Mouse (Mus musculus) CH12.LX (cell line): Measurements from ENCODE around the gene Cmip. TPM values are rescaled to one million over a fixed set of nuclear protein-coding genes. Genes with fewer than 3 reads are reported as not detected.

Experiments
- DNase-seq: peaks from one replicate; pipeline ENCODE4 v3.0.0-alpha.2; 2013; ENCODE audit errors: extremely low read depth
- H3K27ac ChIP-seq: 2 replicates; pipeline ENCODE4 v1.5.1; 2012; ENCODE audit warnings: low read depth, mild to moderate bottlenecking, control low read depth, moderate library complexity; ENCODE audit not compliant: insufficient read depth
- H3K27me3 ChIP-seq: replicated peaks from 2 replicates; pipeline ENCODE3; 2012; ENCODE audit warnings: inconsistent platforms
- H3K36me3 ChIP-seq, 2 experiments: replicated peaks in 1 of 2; 2 replicates each; pipeline versions ENCODE3 to v1.6.1; 2012; ENCODE audit warnings: inconsistent platforms in 1 of 2, low read length in 1 of 2, mild to moderate bottlenecking in 1 of 2, mixed read lengths in 1 of 2, moderate library complexity in 1 of 2; ENCODE audit not compliant: control insufficient read depth in 1 of 2, insufficient read depth in 1 of 2
- H3K4me1 ChIP-seq, 2 experiments: 2 replicates each; pipeline ENCODE4 v1.6.1; 2012; ENCODE audit warnings: inconsistent platforms in 1 of 2, moderate library complexity in 1 of 2; ENCODE audit not compliant: insufficient read depth in 2 of 2, control insufficient read depth in 1 of 2
- H3K4me2 ChIP-seq: 2 replicates; pipeline ENCODE4 v1.6.1; 2012; ENCODE audit warnings: low read depth, mild to moderate bottlenecking, control low read depth; ENCODE audit not compliant: poor library complexity, insufficient read depth, severe bottlenecking
- H3K4me3 ChIP-seq, 3 experiments: fragments of 150-350 bp in 1 of 3; sonication (generic) in 1 of 3; replicated peaks in 1 of 3; 2 replicates each; pipeline versions ENCODE3 to v1.5.1; 2011 to 2012; ENCODE audit warnings: low read depth in 2 of 3, low read length in 2 of 3, mild to moderate bottlenecking in 2 of 3, moderate library complexity in 2 of 3, control low read depth in 1 of 3, improper control_type of control experiment in 1 of 3, inconsistent platforms in 1 of 3, mixed read lengths in 1 of 3; ENCODE audit not compliant: poor library complexity in 1 of 3
- H3K79me2 ChIP-seq: replicated peaks from 2 replicates; pipeline ENCODE4 v1.6.1; 2012; ENCODE audit warnings: mild to moderate bottlenecking, moderate library complexity; ENCODE audit not compliant: control insufficient read depth, poor library complexity, insufficient read depth, severe bottlenecking; ENCODE audit errors: extremely low read depth
- H3K9ac ChIP-seq: 2 replicates; pipeline ENCODE4 v1.6.1; 2012; ENCODE audit warnings: low read depth, mild to moderate bottlenecking, control low read depth, moderate library complexity; ENCODE audit not compliant: insufficient read depth
- H3K9me3 ChIP-seq: replicated peaks from 2 replicates; pipeline ENCODE3; 2012; ENCODE audit warnings: low read length, inconsistent platforms, mixed read lengths
- BHLHE40 ChIP-seq: IDR thresholded peaks from 2 replicates; pipeline ENCODE4 v1.6.1; 2011; ENCODE audit warnings: mild to moderate bottlenecking, low read depth, low read length, improper control_type of control experiment
- CHD1 ChIP-seq: IDR thresholded peaks from 2 replicates; pipeline ENCODE4 v1.6.1; 2012; ENCODE audit warnings: low read depth, low read length, improper control_type of control experiment, inconsistent platforms
- CTCF ChIP-seq, 2 experiments: IDR thresholded peaks in 1 of 2; conservative IDR thresholded peaks in 1 of 2; 2 replicates each; pipeline ENCODE4 v1.5.1; 2011 to 2012; ENCODE audit warnings: low read depth in 2 of 2, low read length in 2 of 2, improper control_type of control experiment in 1 of 2, inconsistent platforms in 1 of 2, mild to moderate bottlenecking in 1 of 2, moderate library complexity in 1 of 2
- EP300 ChIP-seq: IDR thresholded peaks from 2 replicates; pipeline ENCODE4 v1.6.1; 2011; ENCODE audit warnings: low read length, improper control_type of control experiment
- ETS1 ChIP-seq: conservative IDR thresholded peaks from 2 replicates; pipeline ENCODE4 v1.6.1; 2012; ENCODE audit warnings: low read depth, mild to moderate bottlenecking, inconsistent platforms, low read length, improper control_type of control experiment, moderate library complexity
- HCFC1 ChIP-seq: IDR thresholded peaks from 2 replicates; pipeline ENCODE4 v1.6.1; 2012; ENCODE audit warnings: low read depth, mild to moderate bottlenecking, inconsistent platforms, low read length, improper control_type of control experiment
- JUN ChIP-seq: IDR thresholded peaks from 2 replicates; pipeline ENCODE4 v1.6.1; 2011; ENCODE audit warnings: low read depth, mild to moderate bottlenecking, low read length, improper control_type of control experiment, moderate library complexity; ENCODE audit not compliant: insufficient read depth
- JUND ChIP-seq: conservative IDR thresholded peaks from 2 replicates; pipeline ENCODE4 v1.6.1; 2011; ENCODE audit warnings: low read depth, low read length, improper control_type of control experiment
- KAT2A ChIP-seq: IDR thresholded peaks from 2 replicates; pipeline ENCODE4 v1.6.1; 2012; ENCODE audit warnings: low read length, improper control_type of control experiment, inconsistent platforms; ENCODE audit not compliant: insufficient replicate concordance
- MAX ChIP-seq: IDR thresholded peaks from 2 replicates; pipeline ENCODE4 v1.6.1; 2011; ENCODE audit warnings: low read length, improper control_type of control experiment
- MAZ ChIP-seq: IDR thresholded peaks from 2 replicates; pipeline ENCODE4 v1.6.1; 2012; ENCODE audit warnings: low read depth, mild to moderate bottlenecking, inconsistent platforms, low read length, improper control_type of control experiment, moderate library complexity
- MEF2A ChIP-seq: IDR thresholded peaks from 2 replicates; pipeline ENCODE4 v1.6.1; 2014; ENCODE audit warnings: low read depth, mild to moderate bottlenecking, inconsistent platforms, low read length, improper control_type of control experiment, borderline replicate concordance
- MXI1 ChIP-seq: IDR thresholded peaks from 2 replicates; pipeline ENCODE4 v1.6.1; 2011; ENCODE audit warnings: mild to moderate bottlenecking, low read depth, low read length, improper control_type of control experiment
- MYC ChIP-seq: IDR thresholded peaks from 2 replicates; pipeline ENCODE4 v1.6.1; 2011; ENCODE audit warnings: low read depth, mild to moderate bottlenecking, improper control_type of control experiment, low read length
- NELFE ChIP-seq: IDR thresholded peaks from 2 replicates; pipeline ENCODE4 v1.6.1; 2011; ENCODE audit warnings: low read depth, low read length, improper control_type of control experiment
- NRF1 ChIP-seq: IDR thresholded peaks from 2 replicates; pipeline ENCODE4 v1.6.1; 2014; ENCODE audit warnings: low read depth, mild to moderate bottlenecking, inconsistent platforms, low read length, improper control_type of control experiment, moderate library complexity
- PAX5 ChIP-seq: IDR thresholded peaks from 2 replicates; pipeline ENCODE4 v1.6.1; 2012; ENCODE audit warnings: low read length, inconsistent platforms, mixed read lengths
- POLR2A ChIP-seq: IDR thresholded peaks from 2 replicates; pipeline ENCODE4 v1.6.1; 2011; ENCODE audit warnings: low read depth, mild to moderate bottlenecking, improper control_type of control experiment, low read length
- POLR2AphosphoS2 ChIP-seq: IDR thresholded peaks from 2 replicates; pipeline ENCODE4 v1.6.1; 2011; ENCODE audit warnings: low read depth, low read length, improper control_type of control experiment
- RAD21 ChIP-seq: IDR thresholded peaks from 2 replicates; pipeline ENCODE4 v1.6.1; 2011; ENCODE audit warnings: low read depth, mild to moderate bottlenecking, low read length, improper control_type of control experiment, moderate library complexity
- RCOR1 ChIP-seq: conservative IDR thresholded peaks from 2 replicates; pipeline ENCODE4 v1.6.1; 2012; ENCODE audit warnings: low read depth, mild to moderate bottlenecking, inconsistent platforms, low read length, improper control_type of control experiment
- SIN3A ChIP-seq: IDR thresholded peaks from 2 replicates; pipeline ENCODE4 v1.6.1; 2012; ENCODE audit warnings: low read length, improper control_type of control experiment, inconsistent platforms
- SMC3 ChIP-seq: IDR thresholded peaks from 2 replicates; pipeline ENCODE4 v1.6.1; 2011; ENCODE audit warnings: low read depth, low read length, improper control_type of control experiment
- TBP ChIP-seq: conservative IDR thresholded peaks from 2 replicates; pipeline ENCODE4 v1.6.1; 2011; ENCODE audit warnings: low read depth, low read length, improper control_type of control experiment
- TCF12 ChIP-seq: IDR thresholded peaks from 2 replicates; pipeline ENCODE4 v1.6.1; 2014; ENCODE audit warnings: low read depth, mild to moderate bottlenecking, inconsistent platforms, low read length, improper control_type of control experiment
- USF1 ChIP-seq: IDR thresholded peaks from 2 replicates; pipeline ENCODE4 v1.6.1; 2014; ENCODE audit warnings: low read depth, mild to moderate bottlenecking, inconsistent platforms, low read length, improper control_type of control experiment
- ZC3H11A ChIP-seq: IDR thresholded peaks from 2 replicates; pipeline ENCODE4 v1.6.1; 2012; ENCODE audit warnings: low read depth, mild to moderate bottlenecking, inconsistent platforms, low read length, improper control_type of control experiment
- ZKSCAN1 ChIP-seq: IDR thresholded peaks from 2 replicates; pipeline ENCODE4 v1.6.1; 2012; ENCODE audit warnings: low read depth, inconsistent platforms, low read length, improper control_type of control experiment, borderline replicate concordance
- ZMIZ1 ChIP-seq: IDR thresholded peaks from 2 replicates; pipeline ENCODE4 v1.6.1; 2012; ENCODE audit warnings: low read depth, mild to moderate bottlenecking, inconsistent platforms, low read length, improper control_type of control experiment
- ZNF384 ChIP-seq: IDR thresholded peaks from 2 replicates; pipeline ENCODE4 v1.6.1; 2012; ENCODE audit warnings: low read depth, low read length, improper control_type of control experiment, inconsistent platforms
- dilution Hi-C: fragments of 300-500 bp; cut with MboI; formaldehyde crosslinking; loops from 2 replicates; pipeline ENCODE4 v1.14.3; 2020; ENCODE audit warnings: low sequenced_read_pairs; ENCODE audit not compliant: extremely low pct_unique_long_range_greater_than_20kb, extremely low pct_ligation_motif_present
- in situ Hi-C: fragments of 300-500 bp; cut with MboI; formaldehyde crosslinking; loops from 3 replicates; pipeline ENCODE4 v1.14.3; 2019; ENCODE audit warnings: low sequenced_read_pairs, low pct_ligation_motif_present, low pct_unique_long_range_greater_than_20kb, mixed read lengths
- polyA plus RNA-seq: library from polyadenylated mRNA; unstranded; fragments of >175 nt; gene quantifications from 2 replicates; pipeline ENCODE4 v1.2.1, GENCODE M21; 2012; ENCODE audit warnings: low read depth; ENCODE audit not compliant: insufficient read length
- total RNA-seq, 2 experiments: library from RNA; depleted of rRNA; stranded (reverse); fragments of 300-350 nt in 1 of 2; fragments of >200 nt in 1 of 2; gene quantifications; 2 replicates each; pipeline ENCODE4 v1.2.3; 2012 to 2014

Gene Cmip
- total and polyA plus RNA-seq, 3 experiments = 5.2 to 39.0 (median 16.5) TPM

- Histone ChIP-seq H3K79me2 (peaks cover 59% of the 10 kb centered on the region), H3K36me3 (peaks cover 13 to 25% of the 10 kb centered on the region in 2 experiments), H3K4me1 (peaks cover 34 to 68% of the 10 kb centered on the region in 2 experiments), H3K4me3 (peak overlapping the region; percentile 9 to 29 (median 16)), H3K27ac (peak overlapping the region; percentile 59), H3K9ac (peak overlapping the region; percentile 29; the same call in 1 of the 2 replicates), H3K4me2 (peak overlapping the region; percentile 76), H3K27me3 (no peaks in the 10 kb centered on the region), H3K9me3 (no peaks in the 10 kb centered on the region)
- dilution Hi-C loops = no loop called here
- DNase-seq = no peak
- TF ChIP-seq POLR2A (no peak), MYC (no peak), RCOR1 (no peak), POLR2AphosphoS2 (no peak), RAD21 (no peak), ZKSCAN1 (peak; percentile 86), MEF2A (no peak), CHD1 (peak; percentile 65; the same call in 1 of the 2 replicates), ZMIZ1 (no peak), JUN (no peak), PAX5 (no peak), TBP (no peak), USF1 (no peak), JUND (no peak), ETS1 (peak; percentile 31; the same call in 1 of the 2 replicates), ZC3H11A (no peak), NRF1 (no peak), NELFE (no peak), TCF12 (no peak), BHLHE40 (peak; percentile 70), EP300 (peak; percentile 46; the same call in 1 of the 2 replicates), SIN3A (peak; percentile 21; the same call in 1 of the 2 replicates), ZNF384 (peak; percentile 80), KAT2A (no peak), CTCF (conservative IDR thresholded peaks at IDR 0.05 in 1 of 2, IDR thresholded peaks at IDR 0.05 in 1 of 2; ENCODE audit: low read depth in 2 of 2, low read length in 2 of 2) (no peak), MAX (peak; percentile 34; the same call in 1 of the 2 replicates), MXI1 (peak; percentile 66), SMC3 (no peak), MAZ (no peak), HCFC1 (no peak)
- in situ Hi-C loops = no loop called here
Observed at GRCm38 (mm10) chr8:117500232-117500823, 243.5 kb downstream of the Cmip start.
